Mouse (Mus musculus) testis, postnatal 14 days (tissue): ENCODE data around the gene Unc5c.

Experiments
- DNase-seq: peaks from one replicate; pipeline ENCODE4 v3.0.0; 2021; ENCODE audit warnings: low spot score

The Unc5c gene

GRCm38 (mm10) chr3:141465104-141465705, at the start of gene Unc5c:
Gene Unc5c (plus strand): TSS chr3:141465216.
- DNase-seq = peak; percentile 24

DNA sequence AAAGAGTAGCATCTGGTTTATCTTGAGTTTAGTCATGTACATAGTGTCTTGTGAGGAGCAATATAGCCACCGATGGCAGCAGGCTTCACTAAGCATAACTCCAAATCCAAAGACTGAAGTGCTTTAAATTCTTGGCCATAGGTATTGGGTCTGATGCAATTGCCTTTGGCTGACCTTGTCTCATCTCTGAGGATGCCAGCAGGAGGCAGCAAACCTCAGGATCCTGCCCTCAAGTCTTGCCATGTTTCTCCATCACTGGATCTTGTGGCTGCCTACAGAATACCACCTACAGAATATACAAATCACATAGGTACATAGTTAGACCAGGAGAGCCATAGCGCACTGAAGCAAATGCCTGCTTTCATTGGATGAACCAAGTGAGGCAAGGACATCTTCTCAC, 7.5 kb upstream of the Unc5c start:
- DNase-seq = no peak

- DNase-seq = no peak
Observed at GRCm38 (mm10) chr3:141462482-141462881, 2.5 kb upstream of the Unc5c start.

- DNase-seq = peak; percentile 14
Observed at GRCm38 (mm10) chr3:141464691-141465103, 319 bp upstream of the Unc5c start.

GRCm38 (mm10) chr3:141466061-141466460, 1.0 kb downstream of the Unc5c start:
- DNase-seq = no peak

- no peak for DNase-seq
Observed at GRCm38 (mm10) chr3:141466727-141467335, 1.8 kb downstream of the Unc5c start.

DNA sequence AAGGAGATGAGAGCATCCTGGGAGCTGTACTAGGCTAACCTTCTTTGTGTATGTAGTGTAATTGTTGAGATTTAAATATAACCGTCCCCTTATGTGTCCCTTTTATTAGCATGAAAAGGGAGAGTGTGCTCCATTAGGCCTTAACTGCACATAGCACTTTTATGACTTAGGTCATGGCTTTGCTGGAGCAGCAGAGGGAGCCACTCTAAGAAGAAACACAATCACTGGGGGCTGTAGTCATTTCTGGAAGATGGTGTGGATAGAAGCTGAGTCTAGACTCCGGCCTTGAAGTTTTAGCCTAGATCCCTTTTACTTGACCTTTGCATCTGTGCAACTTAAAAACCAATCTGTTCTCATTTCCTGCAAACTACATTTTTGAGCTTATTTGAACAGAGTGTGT, 4.3 kb downstream of the Unc5c start:
- no peak for DNase-seq

DNA sequence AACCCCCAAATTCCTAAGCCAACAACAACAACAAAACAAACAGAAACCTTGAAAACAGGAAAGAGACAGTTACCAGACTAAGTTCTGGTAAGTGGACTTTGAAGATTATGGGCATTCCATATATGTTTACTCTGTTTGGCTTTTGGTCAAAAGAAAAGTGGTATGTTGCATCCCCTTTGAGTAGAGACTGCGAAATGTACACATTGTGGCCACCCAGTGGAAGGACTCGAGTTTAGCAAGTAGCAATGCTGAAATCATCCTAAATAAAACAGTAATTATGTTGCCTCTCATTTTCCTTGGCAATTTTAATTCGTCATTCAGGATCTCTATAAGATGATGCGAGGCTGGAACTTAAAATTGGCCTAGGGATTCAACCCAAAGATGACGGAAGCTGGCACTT, 8.2 kb downstream of the Unc5c start:
- no peak for DNase-seq

GRCm38 (mm10) chr3:141475389-141475788, 10.4 kb downstream of the Unc5c start:
- no peak for DNase-seq

DNA sequence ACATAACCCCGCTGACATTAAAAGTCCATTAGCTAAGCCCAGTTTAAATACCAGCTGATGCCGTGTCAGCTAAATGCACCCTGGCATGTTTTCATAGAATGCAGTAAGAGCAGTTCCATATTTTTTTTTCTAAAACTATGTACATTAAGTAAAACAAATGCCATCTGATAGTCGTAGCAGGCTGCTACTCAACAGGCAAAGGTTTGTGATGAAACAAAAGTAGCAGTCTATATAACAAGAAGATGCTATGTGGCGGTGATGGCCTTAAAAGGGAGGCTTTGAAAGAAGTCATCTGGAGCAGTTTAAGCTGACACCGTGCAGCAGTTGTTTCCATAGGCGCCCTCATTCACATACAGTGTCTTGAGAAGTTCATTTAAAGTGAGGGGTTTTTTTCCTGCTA, 10.9 kb downstream of the Unc5c start:
- no peak for DNase-seq

- DNase-seq = no peak
Observed at GRCm38 (mm10) chr3:141476670-141477069, 11.7 kb downstream of the Unc5c start.

- DNase-seq = no peak
Observed at GRCm38 (mm10) chr3:141482465-141482864, 17.4 kb downstream of the Unc5c start.

DNA sequence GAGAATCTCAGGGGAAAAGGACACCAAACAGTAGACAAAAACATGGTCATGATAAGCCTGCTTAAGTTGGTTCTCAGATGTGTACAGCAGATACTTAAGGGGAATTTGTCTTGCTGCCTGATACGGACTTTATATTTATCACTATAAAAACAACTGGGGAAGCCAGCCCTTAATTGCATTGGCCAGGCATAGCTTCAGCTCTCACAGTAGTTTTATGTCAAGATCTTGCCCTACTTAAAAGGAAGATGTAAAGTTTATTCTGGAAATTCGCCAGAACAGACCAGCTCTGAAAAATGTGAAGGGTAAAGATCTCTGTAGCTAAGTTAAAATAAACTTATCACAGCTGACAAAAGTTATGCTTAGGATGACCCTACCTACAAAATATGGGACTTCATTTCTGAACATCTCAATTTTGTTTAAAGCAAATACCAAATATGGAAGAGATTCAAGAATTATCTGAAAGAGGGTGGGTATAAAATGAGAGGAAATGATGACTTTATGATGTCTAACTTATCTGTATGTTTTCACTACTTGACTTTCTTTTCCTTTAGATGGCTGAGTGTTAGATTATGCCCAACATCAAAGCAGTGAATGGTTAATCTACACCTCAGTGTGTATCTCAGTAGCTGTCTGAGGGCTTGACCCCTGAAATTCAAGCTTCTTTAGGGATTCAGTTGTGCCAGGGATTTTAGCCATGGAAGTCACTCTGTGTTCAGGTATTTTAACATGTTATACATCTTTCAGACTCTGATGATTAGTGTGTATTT, 18.8 kb downstream of the Unc5c start:
- no peak for DNase-seq

DNA sequence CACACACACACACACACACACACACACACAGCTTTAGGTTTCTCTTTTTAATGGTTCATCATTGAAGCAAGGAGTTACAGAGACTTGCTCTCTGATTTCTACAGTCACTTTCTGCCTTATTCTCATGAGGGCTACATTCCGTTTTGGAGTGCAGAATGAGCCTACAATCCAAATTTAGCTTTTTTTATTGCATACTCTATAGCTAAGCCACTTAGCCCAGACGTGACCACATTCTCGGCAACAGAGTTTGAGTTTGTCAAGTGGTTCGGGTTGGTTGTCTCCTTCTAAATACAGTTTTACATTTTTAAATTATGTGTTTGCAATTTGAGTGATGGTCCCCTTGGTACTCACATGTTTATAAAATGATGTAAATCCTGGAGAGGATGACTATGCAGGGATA, 20.2 kb downstream of the Unc5c start:
- DNase-seq = no peak

DNA sequence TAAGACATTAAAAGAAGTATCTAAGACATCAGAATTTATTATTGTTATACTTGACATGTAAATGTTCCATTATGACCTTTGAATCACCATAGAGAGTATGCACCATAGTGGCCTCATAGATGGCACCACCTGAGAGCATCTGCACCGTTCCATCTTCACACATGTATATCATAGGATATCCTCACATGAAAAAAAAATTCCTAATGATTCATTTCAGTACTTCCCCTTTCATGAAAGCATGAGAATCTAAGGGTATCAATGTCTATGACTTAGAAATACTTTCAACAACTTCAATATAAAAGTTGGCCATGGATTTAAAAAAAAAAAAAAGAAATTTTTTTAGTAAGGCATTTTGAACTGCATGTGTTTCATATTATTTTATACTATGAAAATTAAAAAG, 25.6 kb downstream of the Unc5c start:
- DNase-seq = no peak

DNA sequence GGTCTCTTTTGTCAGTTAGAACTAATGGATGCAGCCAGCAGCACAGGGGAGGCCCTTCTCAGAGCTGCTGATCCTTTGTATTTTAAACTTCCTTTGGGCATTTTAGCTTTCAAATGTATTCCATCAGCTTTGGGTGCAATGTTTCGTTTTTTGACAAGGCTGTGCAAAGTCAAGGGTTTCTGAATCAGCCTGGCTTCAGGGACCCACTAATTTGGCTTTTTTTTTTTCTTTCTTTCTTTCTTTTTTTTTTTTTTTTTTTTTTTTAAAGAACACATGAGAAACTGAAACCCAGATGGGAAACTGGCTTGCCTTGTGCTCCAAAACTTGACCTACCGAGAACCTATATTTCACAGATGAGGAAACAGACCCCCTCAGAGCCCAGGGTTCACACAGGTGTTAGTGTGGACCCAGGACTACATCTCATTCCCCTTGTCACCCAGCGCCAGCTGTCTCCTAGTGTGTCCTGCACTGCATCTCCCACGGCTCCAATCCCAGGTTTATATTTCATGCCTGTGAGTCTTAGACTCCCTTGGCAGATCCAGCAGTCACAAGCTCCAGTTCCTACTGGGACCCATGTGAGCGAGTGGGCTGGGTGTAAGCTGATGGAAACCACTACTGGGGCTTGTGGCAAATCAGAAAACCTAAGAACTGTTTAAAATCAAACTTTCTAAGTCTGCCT, 26.4 kb downstream of the Unc5c start:
- DNase-seq = no peak

DNA sequence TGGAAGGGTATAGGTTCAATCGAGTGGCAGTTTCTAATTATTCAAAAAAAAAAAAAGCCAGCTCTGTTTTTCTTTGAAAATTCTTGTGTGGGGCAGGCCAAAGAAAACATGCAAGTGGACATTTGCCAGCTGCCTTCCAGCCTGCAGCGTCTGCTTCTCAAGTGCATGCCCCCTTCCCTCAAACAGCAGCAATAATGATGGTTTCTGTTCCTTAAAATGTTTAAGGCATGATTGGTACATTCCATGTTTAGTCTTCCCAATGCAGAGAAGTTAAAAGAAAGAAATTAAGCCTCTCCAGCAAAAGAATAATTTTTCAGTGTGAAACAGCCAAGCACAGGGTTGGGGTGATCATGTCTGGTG, 26.9 kb downstream of the Unc5c start:
- no peak for DNase-seq

DNA sequence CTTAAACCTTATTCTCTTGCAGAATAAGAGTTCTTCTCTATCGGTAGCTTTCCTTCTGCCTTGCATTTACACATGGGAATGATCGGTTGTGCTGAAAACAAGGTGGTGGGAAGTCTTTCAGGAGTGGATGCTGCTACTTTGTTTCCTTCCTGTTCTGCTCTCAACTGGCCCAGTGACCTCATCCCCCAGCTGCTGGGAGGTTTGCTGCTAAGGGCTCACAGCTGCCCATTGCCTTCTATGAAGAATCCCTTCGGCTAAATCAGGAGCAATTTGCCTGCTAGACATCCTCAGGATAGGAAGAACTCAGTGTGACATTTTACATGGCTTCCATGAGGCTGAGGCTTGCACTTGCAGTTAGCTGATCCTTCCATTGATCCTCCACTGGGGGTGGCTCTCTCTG, 28.0 kb downstream of the Unc5c start:
- DNase-seq = peak; percentile 48

DNA sequence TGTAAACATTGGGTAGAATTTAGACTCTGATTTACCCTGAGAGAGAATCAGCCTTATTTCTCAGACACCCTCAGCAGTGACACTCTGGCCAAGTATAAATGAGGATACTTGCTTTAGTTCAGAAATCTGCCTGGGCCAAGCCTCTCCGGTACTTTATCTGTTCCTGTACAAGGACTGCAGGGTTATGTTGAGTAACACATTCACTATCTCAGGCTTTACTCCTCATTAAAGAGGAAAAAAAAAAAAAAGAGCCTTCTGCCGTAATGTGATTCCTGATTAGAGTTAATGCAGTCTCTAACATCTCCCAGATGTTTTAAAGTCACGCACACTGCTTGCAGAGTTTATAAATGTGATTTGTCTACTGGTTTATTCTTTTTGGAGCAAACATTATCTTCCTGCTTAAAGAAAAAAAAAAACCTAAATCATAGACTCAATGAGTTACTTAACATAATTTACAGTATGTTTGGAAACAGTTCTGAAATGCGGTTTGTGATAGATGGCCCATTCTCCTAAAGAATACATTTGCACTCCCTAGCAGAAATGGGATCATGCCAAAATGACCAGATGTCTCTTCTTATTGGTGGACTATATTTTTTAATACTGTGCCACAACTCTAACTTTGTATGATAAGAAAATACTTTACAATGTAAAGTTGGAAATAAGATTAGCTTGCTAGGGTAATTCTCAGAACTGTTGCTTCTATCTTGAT, 33.5 kb downstream of the Unc5c start:
- no peak for DNase-seq

DNA sequence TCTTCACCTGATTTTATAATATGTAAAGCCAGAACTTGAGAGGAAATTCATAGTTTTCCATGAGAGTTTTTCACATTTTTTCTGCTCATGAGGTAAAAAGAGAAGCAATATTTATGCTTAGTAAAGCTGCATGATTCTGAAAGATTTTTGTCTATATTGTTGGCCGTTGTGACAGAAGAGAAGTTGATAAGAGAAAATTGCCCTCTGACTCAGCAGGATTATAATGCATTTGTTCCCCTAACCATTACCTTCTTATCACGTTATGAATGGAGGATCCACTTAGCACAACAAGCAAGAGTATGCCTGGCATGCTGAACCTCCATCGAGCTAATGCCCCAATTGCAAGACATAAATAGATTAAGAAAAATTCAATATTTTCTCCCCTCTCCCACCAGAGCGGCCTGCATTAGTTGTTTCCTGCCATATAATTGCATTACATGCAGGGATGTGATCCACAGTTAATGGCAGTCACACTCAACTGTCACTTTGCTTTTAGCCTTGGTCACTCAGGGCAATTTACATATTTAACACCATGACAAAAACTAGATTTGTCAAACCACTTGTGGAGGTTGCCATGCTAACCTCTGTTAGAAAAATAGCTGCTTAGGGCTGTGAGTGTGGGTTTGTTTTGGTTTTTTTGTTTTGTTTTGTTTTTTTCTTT, 37.0 kb downstream of the Unc5c start:
- DNase-seq = no peak

- no peak for DNase-seq
Observed at GRCm38 (mm10) chr3:141503331-141503730, 38.3 kb downstream of the Unc5c start.

GRCm38 (mm10) chr3:141509772-141510171, 44.8 kb downstream of the Unc5c start:
- no peak for DNase-seq
